Mouse (Mus musculus) hematopoietic multipotent progenitor cell, adult 10-12 weeks (in vitro differentiated cells): Measurements from ENCODE around the gene Chd5. TPM values are rescaled to one million over a fixed set of nuclear protein-coding genes. Genes with fewer than 3 reads are reported as not detected.

Source experiments
- polyA plus RNA-seq: library from polyadenylated mRNA; stranded (reverse); fragments of >175 nt; gene quantifications from 2 replicates; pipeline ENCODE4 v1.2.3, GENCODE M21; 2012; ENCODE audit warnings: low replicate concordance

The Chd5 gene
- 0.03 and 0.20 TPM in 2 replicates for polyA plus RNA-seq

DNA sequence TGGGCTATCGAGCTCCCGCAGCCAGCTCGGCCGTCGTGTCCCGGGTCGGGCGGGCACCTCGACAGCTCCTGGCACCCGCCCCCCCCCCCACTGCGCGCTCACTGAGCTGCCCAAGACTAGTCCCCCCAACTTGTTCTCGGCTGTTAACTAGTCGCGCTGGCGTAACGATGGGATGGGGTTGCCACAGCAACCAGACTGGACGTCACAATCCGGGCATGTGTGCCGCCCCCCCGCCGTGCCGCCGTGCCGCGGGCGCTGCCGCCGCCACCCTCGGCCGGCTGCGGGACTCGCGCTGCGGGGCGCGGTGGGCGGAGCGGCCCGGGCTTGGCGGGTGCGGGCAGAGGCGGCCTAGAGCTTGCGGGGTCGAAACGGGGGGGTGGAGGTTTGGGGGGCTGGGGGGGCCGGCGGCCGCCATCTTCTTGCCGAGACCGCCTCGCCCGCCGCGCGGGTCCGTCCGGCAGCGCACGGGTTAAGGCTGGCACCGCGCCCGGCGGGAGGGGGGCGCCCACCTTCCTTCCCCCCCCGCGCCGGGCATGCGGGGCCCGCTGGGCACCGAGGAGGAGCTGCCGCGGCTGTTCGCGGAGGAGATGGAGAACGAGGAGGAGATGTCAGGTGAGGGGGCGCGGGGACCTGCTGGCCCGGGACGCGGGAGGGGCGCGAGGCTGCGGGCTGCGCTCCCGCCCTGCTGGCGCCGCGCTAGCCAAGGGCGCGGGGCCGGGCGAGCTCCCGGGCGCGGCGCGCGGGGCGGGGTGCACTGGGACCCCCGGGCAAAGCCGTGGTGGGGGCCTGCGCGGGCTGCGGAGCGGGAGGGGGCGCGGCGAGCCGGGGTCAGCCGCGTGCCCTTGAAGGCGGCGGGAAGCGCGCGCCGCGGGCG is at the start of gene Chd5:
TSS of gene Chd5 (plus strand) at position 233 of the 874 bp plus-strand sequence.

DNA sequence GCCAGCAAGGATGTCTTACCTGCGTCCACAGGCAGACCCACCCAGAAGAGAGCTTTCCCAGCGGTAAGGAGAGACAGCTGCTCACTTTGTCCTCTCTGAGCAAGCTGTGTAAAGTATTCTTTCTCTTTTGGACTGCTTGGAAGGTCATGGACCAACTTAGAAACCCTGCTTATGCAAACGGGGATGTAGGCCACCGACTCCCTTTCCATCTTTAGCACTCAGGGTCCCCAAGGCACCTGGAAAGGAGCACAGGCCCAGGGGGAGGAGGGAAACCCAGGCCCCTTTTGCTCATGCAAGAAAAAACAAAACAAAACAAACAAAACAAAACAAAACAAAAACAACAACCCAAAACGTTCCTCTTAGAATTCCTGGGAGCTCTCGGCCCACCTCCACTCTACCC is 46.9 kb upstream of the Chd5 start, which contains the start of gene Hes3:
TSS of gene Hes3 (minus strand) at position 101 of the 400 bp plus-strand sequence.

DNA sequence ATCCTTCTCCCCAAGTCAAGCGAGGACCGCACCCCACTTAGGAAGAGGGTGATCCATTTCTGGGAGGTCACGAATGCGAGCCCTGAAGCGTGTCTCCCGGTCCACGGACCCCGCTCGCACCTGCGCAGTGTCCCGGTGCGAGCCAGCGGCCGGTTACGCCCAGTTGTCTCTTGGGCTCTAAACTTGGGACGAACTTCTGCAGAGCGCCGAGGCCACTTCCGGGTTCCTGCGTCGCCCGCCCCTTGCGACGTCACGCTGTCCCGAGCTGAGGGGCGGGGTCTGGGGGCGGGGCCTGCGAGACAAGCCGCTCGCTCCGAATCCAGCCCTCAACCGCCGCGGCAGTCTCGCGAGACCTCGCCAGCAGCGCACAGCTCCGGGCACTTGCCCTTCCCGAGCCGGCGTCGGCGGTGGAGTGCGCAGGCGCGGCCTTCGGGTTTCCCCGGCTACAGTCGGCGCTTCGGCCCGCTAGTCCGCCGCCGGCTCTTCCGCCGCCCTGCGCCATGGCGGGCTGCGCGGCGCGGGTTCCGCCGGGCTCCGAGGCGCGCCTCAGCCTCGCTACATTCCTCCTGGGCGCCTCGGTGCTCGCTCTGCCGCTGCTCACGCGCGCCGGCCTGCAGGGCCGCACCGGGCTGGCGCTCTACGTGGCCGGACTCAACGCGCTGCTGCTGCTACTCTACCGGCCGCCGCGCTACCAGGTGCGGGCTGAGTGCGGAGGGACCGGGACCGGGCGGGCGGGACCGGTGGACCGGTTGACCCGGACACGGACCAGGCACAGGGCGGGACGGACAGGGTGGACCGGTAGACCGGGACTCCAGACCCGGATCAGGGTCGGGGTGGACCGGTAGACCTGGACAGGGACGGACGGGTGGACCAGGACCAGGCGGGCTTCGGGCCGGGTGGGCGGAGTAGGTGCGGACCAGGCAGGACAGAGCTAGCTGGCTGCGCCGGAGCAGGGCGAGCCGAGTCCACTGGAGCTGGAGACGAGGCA is 41.3 kb upstream of the Chd5 start, which contains the start of gene Icmt:
TSS of gene Icmt (plus strand) at position 354 of the 988 bp plus-strand sequence.

DNA sequence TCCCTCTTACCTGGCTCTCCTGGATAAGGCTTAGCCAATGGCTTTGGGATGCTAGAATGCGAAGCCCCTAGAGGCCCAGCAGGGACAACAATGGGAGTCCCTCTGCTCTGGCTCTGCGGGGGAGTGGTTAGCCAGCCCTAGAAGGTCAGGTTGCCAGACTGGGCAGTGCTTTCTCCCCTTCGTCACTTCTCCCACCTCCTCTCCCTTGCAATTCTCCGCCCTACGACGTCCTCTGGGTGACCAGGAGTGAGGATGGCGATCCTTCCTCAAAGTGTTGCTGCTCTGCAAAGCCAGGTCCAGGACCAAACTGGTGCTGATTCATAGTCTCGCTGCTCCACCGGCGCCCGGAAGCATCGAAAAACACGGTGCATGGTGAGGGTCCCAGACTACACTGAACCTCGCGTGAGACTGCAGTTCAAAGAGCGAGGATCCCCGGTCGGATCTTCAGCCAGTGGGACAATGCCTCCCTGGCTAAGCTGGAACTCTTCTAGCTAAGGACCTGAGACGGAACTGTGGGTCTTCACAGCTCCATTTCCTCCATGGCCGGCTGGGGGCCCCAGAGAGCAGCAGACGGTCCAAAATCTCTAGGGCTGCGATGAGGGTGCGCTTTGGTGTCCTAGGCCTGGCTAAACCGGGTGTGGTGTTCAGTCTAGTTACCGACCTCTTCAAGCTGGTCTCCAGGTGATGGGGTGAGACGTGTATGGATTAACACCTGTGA is 19.8 kb upstream of the Chd5 start, which contains the start of gene Rnf207:
TSS of gene Rnf207 (minus strand) at position 477 of the 718 bp plus-strand sequence.

GRCm38 (mm10) chr4:152325574-152326411 is 12.7 kb upstream of the Chd5 start, which contains the start of gene Rpl22:
Rpl22 (plus strand) TSS chr4:152325742.

Other genes with a start within 250 kb of the Chd5 start
- gene Tnfrsf25, start 222.7 kb upstream of the Chd5 start, polyA plus RNA-seq, result 17.3 and 25.1 TPM in 2 replicates
- gene Espn, start 186.3 kb upstream of the Chd5 start, polyA plus RNA-seq, result 6.3 and 22.6 TPM in 2 replicates
- gene Hes2, start 179.8 kb upstream of the Chd5 start, polyA plus RNA-seq, result 0.07 TPM in 1 of 2 replicates, not detected in the other
- gene Acot7, start 160.5 kb upstream of the Chd5 start, polyA plus RNA-seq, result 12.2 and 15.4 TPM in 2 replicates
- gene Gpr153, start 64.4 kb upstream of the Chd5 start, polyA plus RNA-seq, result 0.18 and 0.36 TPM in 2 replicates
- gene Hes3, start 47.0 kb upstream of the Chd5 start, polyA plus RNA-seq, result 0.15 and 0.66 TPM in 2 replicates
- 20.9 and 25.6 TPM in 2 replicates for gene Icmt, start 41.4 kb upstream of the Chd5 start, polyA plus RNA-seq
- gene Rnf207, start 19.7 kb upstream of the Chd5 start, polyA plus RNA-seq, result 0.07 TPM in 1 of 2 replicates, not detected in the other
- 30.9 and 117 TPM in 2 replicates for gene Rpl22, start 12.9 kb upstream of the Chd5 start, polyA plus RNA-seq
- 1.9 and 2.1 TPM in 2 replicates for gene Nphp4, start 138.1 kb downstream of the Chd5 start, polyA plus RNA-seq
- 96.8 and 117 TPM in 2 replicates for gene Kcnab2, start 139.2 kb downstream of the Chd5 start, polyA plus RNA-seq